Mouse (Mus musculus): ENCODE measurements around the gene Uap1l1.
"Not testable (repeated sequence)": the region's sequence is repeated elsewhere in the genome, so short reads cannot be mapped to it uniquely, and the experiment has no call there.

Gene Uap1l1

GRCm38 (mm10) chr2:25365091-25365761 lies at the start of gene Uap1l1:
Uap1l1 (minus strand) TSS chr2:25365682.
- peak; percentile 66 to 71 for DNase-seq

- not testable (repeated sequence) for DNase-seq
Observed at GRCm38 (mm10) chr2:25413436-25413835, 48.0 kb upstream of the Uap1l1 start.

GRCm38 (mm10) chr2:25408908-25409307 lies 43.4 kb upstream of the Uap1l1 start:
- DNase-seq = no peak

GRCm38 (mm10) chr2:25403994-25404393 lies 38.5 kb upstream of the Uap1l1 start:
- DNase-seq = no peak

- DNase-seq = peak; percentile 94 to 96
Observed at GRCm38 (mm10) chr2:25402972-25403601, 37.6 kb upstream of the Uap1l1 start.

GRCm38 (mm10) chr2:25402377-25402971 lies 37.0 kb upstream of the Uap1l1 start:
- peak; percentile 94 to 97 for DNase-seq

GRCm38 (mm10) chr2:25400764-25401163 lies 35.3 kb upstream of the Uap1l1 start:
- peak; percentile 81 to 82 for DNase-seq

- no peak for DNase-seq
Observed at GRCm38 (mm10) chr2:25400291-25400690, 34.8 kb upstream of the Uap1l1 start.

- DNase-seq = no peak
Observed at GRCm38 (mm10) chr2:25399051-25399450, 33.6 kb upstream of the Uap1l1 start, which contains the start of gene Npdc1. Npdc1 (plus strand) TSS chr2:25399351.

- no peak for DNase-seq
Observed at GRCm38 (mm10) chr2:25398065-25398464, 32.6 kb upstream of the Uap1l1 start.

GRCm38 (mm10) chr2:25397010-25397409 lies 31.5 kb upstream of the Uap1l1 start:
- DNase-seq = peak; percentile 73 to 78

- peak; percentile 89 to 94 for DNase-seq
Observed at GRCm38 (mm10) chr2:25396597-25396983, 31.1 kb upstream of the Uap1l1 start.

- DNase-seq = peak; percentile 46 to 67
Observed at GRCm38 (mm10) chr2:25395721-25396596, 30.5 kb upstream of the Uap1l1 start, which contains the start of gene Entpd2. Entpd2 (plus strand) TSS chr2:25395874.

GRCm38 (mm10) chr2:25394281-25395221 lies 29.1 kb upstream of the Uap1l1 start:
- peak; percentile 71 to 80 for DNase-seq

GRCm38 (mm10) chr2:25391266-25391665 lies 25.8 kb upstream of the Uap1l1 start:
- peak; percentile 59 to 66 for DNase-seq

GRCm38 (mm10) chr2:25384492-25384891 lies 19.0 kb upstream of the Uap1l1 start:
- no peak for DNase-seq

GRCm38 (mm10) chr2:25376589-25376988 lies 11.1 kb upstream of the Uap1l1 start:
- peak; percentile 83 to 87 for DNase-seq

- peak in 1 of 2 experiments; percentile 25 for DNase-seq
Observed at GRCm38 (mm10) chr2:25373431-25373830, 7.9 kb upstream of the Uap1l1 start.

- DNase-seq = no peak
Observed at GRCm38 (mm10) chr2:25372644-25373391, 7.3 kb upstream of the Uap1l1 start.

- peak; percentile 91 to 93 for DNase-seq
Observed at GRCm38 (mm10) chr2:25371764-25372643, 6.5 kb upstream of the Uap1l1 start, which contains the start of gene Sapcd2. Sapcd2 (plus strand) TSS chr2:25372321.

All from cerebellum, postnatal 10 days (tissue).